Mouse (Mus musculus) CD4-positive naive resting alpha-beta T cell, adult 76 days (primary cell): ENCODE data around the gene Fabp3. TPM values are rescaled to one million over a fixed set of nuclear protein-coding genes. Genes with fewer than 3 reads are reported as not detected.

Source experiments
- total RNA-seq: library from RNA; stranded (reverse); gene quantifications from one replicate; pipeline ENCODE4 v1.2.4, GENCODE M21; 2023

The Fabp3 gene
- total RNA-seq: not detected

GRCm38 (mm10) chr4:130308231-130309081 is at the start of gene Fabp3, which contains the start of gene Gm10570:
Gene Fabp3, plus strand, starts transcription at chr4:130308595.
Gene Gm10570, minus strand, starts transcription at chr4:130308674.

GRCm38 (mm10) chr4:130279105-130279504 is 29.3 kb upstream of the Fabp3 start, which contains the start of gene Serinc2:
Gene Serinc2, minus strand, starts transcription at chr4:130279205.

GRCm38 (mm10) chr4:130359486-130360237 is 51.3 kb downstream of the Fabp3 start, which contains the start of the genes Zcchc17 and Snrnp40:
Gene Zcchc17, minus strand, starts transcription at chr4:130359943.
Gene Snrnp40, plus strand, starts transcription at chr4:130360132.

Other genes starting within 250 kb of the Fabp3 start
- 24.9 TPM for gene Pef1, start 206.0 kb upstream of the Fabp3 start, total RNA-seq
- gene Hcrtr1, start 169.2 kb upstream of the Fabp3 start, total RNA-seq: not detected
- gene Tinagl1, start 133.5 kb upstream of the Fabp3 start, total RNA-seq: 0.79 TPM
- gene Gm853, start 86.2 kb upstream of the Fabp3 start, total RNA-seq: not detected
- gene Serinc2, start 29.4 kb upstream of the Fabp3 start, total RNA-seq: not detected
- not detected for gene Gm10570, start 79 bp downstream of the Fabp3 start, total RNA-seq
- gene Zcchc17, start 51.3 kb downstream of the Fabp3 start, total RNA-seq: 26.4 TPM
- gene Snrnp40, start 51.5 kb downstream of the Fabp3 start, total RNA-seq: 74.7 TPM